Mouse (Mus musculus): ENCODE measurements around the gene Akr1d1.

GRCm38 (mm10) chr6:37538792-37539191 is 8.8 kb downstream of the Akr1d1 start:
- TF ChIP-seq TAL1 (conservative IDR thresholded peaks at IDR 0.05; ENCODE audit: low read depth, low read length), result no peak
- no peak for TF ChIP-seq GATA1 (IDR thresholded peaks at IDR 0.05; ENCODE audit: borderline replicate concordance, low read length)

All from G1E (cell line).